Mouse (Mus musculus) MEL (cell line): Measurements from ENCODE around the gene Acvr1.

Experiments
- BHLHE40 ChIP-seq: IDR thresholded peaks from 2 replicates; pipeline ENCODE4 v1.6.1; 2012; ENCODE audit warnings: low read depth, mild to moderate bottlenecking, inconsistent platforms, low read length, improper control_type of control experiment, borderline replicate concordance
- CHD2 ChIP-seq: IDR thresholded peaks from 2 replicates; pipeline ENCODE4 v1.6.1; 2011; ENCODE audit warnings: low read length, improper control_type of control experiment
- CTCF ChIP-seq, 3 experiments: IDR thresholded peaks in 2 of 3; conservative IDR thresholded peaks in 1 of 3; 2 replicates each; pipeline ENCODE4 v1.5.1; 2011 to 2012; ENCODE audit warnings: low read length in 3 of 3, low read depth in 2 of 3, mild to moderate bottlenecking in 2 of 3, improper control_type of control experiment in 1 of 3, inconsistent platforms in 1 of 3, mixed read lengths in 1 of 3, moderate library complexity in 1 of 3; ENCODE audit not compliant: control insufficient read depth in 1 of 3, insufficient read depth in 1 of 3, poor library complexity in 1 of 3, severe bottlenecking in 1 of 3
- EP300 ChIP-seq, 2 experiments: IDR thresholded peaks; 2 replicates each; pipeline ENCODE4 v1.6.1; 2011; ENCODE audit warnings: improper control_type of control experiment in 2 of 2, low read length in 2 of 2, low read depth in 1 of 2, mild to moderate bottlenecking in 1 of 2
- KAT2A ChIP-seq: conservative IDR thresholded peaks from 2 replicates; pipeline ENCODE4 v1.6.1; 2012; ENCODE audit warnings: low read depth, low read length, improper control_type of control experiment, inconsistent platforms
- MAFK ChIP-seq: IDR thresholded peaks from 2 replicates; pipeline ENCODE4 v1.6.1; 2011; ENCODE audit warnings: low read depth, mild to moderate bottlenecking, low read length, improper control_type of control experiment, borderline replicate concordance
- MAX ChIP-seq: IDR thresholded peaks from 2 replicates; pipeline ENCODE4 v1.6.1; 2011; ENCODE audit warnings: low read length, improper control_type of control experiment
- POLR2A ChIP-seq, 2 experiments: IDR thresholded peaks; 2 replicates each; pipeline ENCODE4 v1.6.1; 2011 to 2012; ENCODE audit warnings: low read length in 2 of 2, mild to moderate bottlenecking in 2 of 2, control low read depth in 1 of 2, improper control_type of control experiment in 1 of 2, low read depth in 1 of 2, moderate library complexity in 1 of 2; ENCODE audit not compliant: control insufficient read depth in 1 of 2, insufficient read depth in 1 of 2, poor library complexity in 1 of 2
- TAL1 ChIP-seq: IDR thresholded peaks from 2 replicates; pipeline ENCODE4 v1.6.1; 2012; ENCODE audit warnings: mild to moderate bottlenecking, inconsistent platforms, low read length, moderate library complexity, mixed read lengths
- UBTF ChIP-seq: IDR thresholded peaks from 2 replicates; pipeline ENCODE4 v1.6.1; 2012; ENCODE audit warnings: low read depth, mild to moderate bottlenecking, inconsistent platforms, low read length, improper control_type of control experiment, moderate library complexity, borderline replicate concordance; ENCODE audit not compliant: insufficient read depth
- USF1 ChIP-seq: IDR thresholded peaks from 2 replicates; pipeline ENCODE4 v1.6.1; 2014; ENCODE audit warnings: low read depth, mild to moderate bottlenecking, inconsistent platforms, low read length, improper control_type of control experiment, moderate library complexity
- USF2 ChIP-seq, 2 experiments: IDR thresholded peaks; 2 replicates each; pipeline ENCODE4 v1.6.1; 2011 to 2012; ENCODE audit warnings: improper control_type of control experiment in 2 of 2, low read length in 2 of 2, borderline replicate concordance in 1 of 2, inconsistent platforms in 1 of 2, low read depth in 1 of 2, mild to moderate bottlenecking in 1 of 2; ENCODE audit not compliant: insufficient read depth in 1 of 2
- ZC3H11A ChIP-seq: IDR thresholded peaks from 2 replicates; pipeline ENCODE4 v1.6.1; 2012; ENCODE audit warnings: low read depth, mild to moderate bottlenecking, inconsistent platforms, low read length, improper control_type of control experiment
- ZNF384 ChIP-seq: IDR thresholded peaks from 2 replicates; pipeline ENCODE4 v1.6.1; 2012; ENCODE audit warnings: low read depth, mild to moderate bottlenecking, inconsistent platforms, low read length, improper control_type of control experiment

DNA sequence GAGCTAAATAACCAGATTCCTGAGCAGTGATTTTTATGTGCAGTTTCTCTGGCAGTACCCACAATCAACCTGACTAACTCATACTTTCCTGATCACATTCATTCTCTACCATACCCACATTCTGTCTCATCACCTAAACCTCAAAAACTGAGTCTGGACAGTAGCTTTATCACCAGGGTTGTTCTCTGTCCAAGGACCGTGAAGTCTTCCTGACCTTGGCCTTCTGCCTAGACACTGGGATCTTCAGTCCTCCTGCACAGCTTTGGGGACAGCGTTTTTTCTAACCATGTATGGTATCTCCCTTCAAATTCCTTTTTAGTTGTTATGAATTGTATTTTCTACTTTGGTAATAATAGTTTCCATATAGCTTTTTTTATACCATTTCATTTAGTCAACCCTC, 163.5 kb downstream of the Acvr1 start:
- TF ChIP-seq CTCF (IDR thresholded peaks at IDR 0.05 in 2 of 3, conservative IDR thresholded peaks at IDR 0.05 in 1 of 3; ENCODE audit: control insufficient read depth in 1 of 3, insufficient read depth in 1 of 3, low read depth in 2 of 3, low read length in 3 of 3, poor library complexity in 1 of 3, severe bottlenecking in 1 of 3) (no peak), USF2 (IDR thresholded peaks at IDR 0.05; ENCODE audit: borderline replicate concordance in 1 of 2, insufficient read depth in 1 of 2, low read depth in 1 of 2, low read length in 2 of 2) (no peak), USF1 (no peak), TAL1 (no peak), ZNF384 (no peak), BHLHE40 (no peak), KAT2A (no peak), EP300 (IDR thresholded peaks at IDR 0.05; ENCODE audit: low read depth in 1 of 2, low read length in 2 of 2) (no peak), CHD2 (no peak), MAFK (no peak), UBTF (no peak), POLR2A (IDR thresholded peaks at IDR 0.05; ENCODE audit: control insufficient read depth in 1 of 2, insufficient read depth in 1 of 2, low read depth in 1 of 2, low read length in 2 of 2, poor library complexity in 1 of 2) (no peak), MAX (no peak), ZC3H11A (no peak)
